Mouse (Mus musculus): Measurements from ENCODE around the gene Zfhx3.

The Zfhx3 gene

GRCm38 (mm10) chr8:108993718-108994117 is 1051.3 kb downstream of the Zfhx3 start:
- DNase-seq (ENCODE audit: inconsistent ontology term), result no peak

- no peak for DNase-seq (ENCODE audit: inconsistent ontology term)
These were observed 1051.7 kb downstream of the Zfhx3 start for GRCm38 (mm10) chr8:108994187-108994586.

DNA sequence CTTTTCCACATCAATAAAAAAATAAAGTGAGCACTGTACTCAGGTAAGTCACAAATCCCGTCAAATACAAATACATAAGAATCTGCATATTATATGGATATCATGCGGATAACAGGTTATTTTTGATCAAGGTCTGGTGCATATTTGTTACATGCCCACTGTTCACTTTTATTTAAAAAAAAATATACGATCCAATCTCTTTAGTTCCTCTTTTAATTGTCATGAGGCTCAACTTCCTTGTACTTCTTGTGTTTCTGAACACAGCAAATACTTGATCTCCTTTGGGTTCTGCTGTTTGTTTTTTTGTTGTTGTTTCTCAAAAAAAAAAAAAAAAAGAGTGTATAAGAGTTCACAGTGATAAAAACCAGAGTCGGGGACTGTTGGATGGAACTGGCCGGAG is 1052.4 kb downstream of the Zfhx3 start:
- DNase-seq (ENCODE audit: inconsistent ontology term), result no peak

DNA sequence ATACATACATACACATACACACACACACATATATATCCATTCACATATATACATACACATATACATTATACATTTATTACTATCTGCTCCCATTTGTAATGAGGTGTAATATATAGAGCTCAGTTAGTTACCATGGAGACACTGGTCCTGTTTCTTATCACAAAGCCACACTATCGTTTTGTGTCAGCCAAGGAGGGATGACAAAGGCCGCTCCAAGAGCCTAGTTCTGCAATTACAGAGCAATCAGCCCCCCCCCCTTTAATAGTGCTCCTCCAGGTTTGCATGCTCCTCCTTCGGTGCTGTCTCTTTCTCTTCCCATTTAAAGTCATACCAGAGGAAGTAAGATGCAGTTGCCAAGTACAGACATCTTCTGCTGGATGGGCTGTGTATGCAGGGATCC is 1054.9 kb downstream of the Zfhx3 start:
- no peak for DNase-seq (ENCODE audit: inconsistent ontology term)

GRCm38 (mm10) chr8:108999297-109000249 is 1057.1 kb downstream of the Zfhx3 start:
- DNase-seq (ENCODE audit: inconsistent ontology term), result peak; percentile 76

- DNase-seq (ENCODE audit: inconsistent ontology term), result no peak
These were observed 1058.6 kb downstream of the Zfhx3 start for GRCm38 (mm10) chr8:109001031-109001430.

- DNase-seq (ENCODE audit: inconsistent ontology term), result no peak
These were observed 1059.5 kb downstream of the Zfhx3 start for GRCm38 (mm10) chr8:109001923-109002322.

- DNase-seq (ENCODE audit: inconsistent ontology term), result no peak
These were observed 1064.5 kb downstream of the Zfhx3 start for GRCm38 (mm10) chr8:109006986-109007385.
